Mouse (Mus musculus) olfactory bulb, adult 2 months (tissue): ENCODE measurements around the gene Abcb9.

Experiments used
- CTCF ChIP-seq: fragments of 200-500 bp; IDR thresholded peaks from 2 replicates; pipeline ENCODE4 v1.5.1; 2012; ENCODE audit warnings: low read depth, mild to moderate bottlenecking, low read length, moderate library complexity; ENCODE audit not compliant: insufficient read depth
- POLR2A ChIP-seq: fragments of 200-500 bp; IDR thresholded peaks from 2 replicates; pipeline ENCODE4 v1.6.1; 2012; ENCODE audit warnings: mild to moderate bottlenecking, low read depth, low read length, moderate library complexity; ENCODE audit not compliant: insufficient read depth

DNA sequence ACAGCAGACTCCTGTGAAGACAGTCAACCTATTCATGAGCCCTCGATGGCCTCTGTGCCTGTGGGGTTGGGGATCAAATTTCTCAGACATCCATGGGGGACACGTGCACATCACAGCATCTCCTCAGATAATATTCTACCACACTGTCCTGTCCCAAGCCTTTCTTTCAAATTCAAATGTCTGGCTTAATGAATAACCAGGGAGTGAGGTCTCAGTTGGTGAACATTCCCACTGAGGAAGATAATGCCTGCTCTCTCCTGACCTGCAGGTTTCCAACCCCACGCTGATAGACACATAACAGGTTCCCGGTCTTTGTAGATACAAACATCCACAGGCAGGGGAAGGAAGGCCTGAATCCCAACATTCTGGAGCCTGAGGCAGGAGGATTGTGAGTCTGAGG is 38.6 kb downstream of the Abcb9 start:
- TF ChIP-seq POLR2A (no peak), CTCF (no peak)
